Mouse (Mus musculus): ENCODE measurements around the gene Itpk1. TPM values are rescaled to one million over a fixed set of nuclear protein-coding genes. Genes with fewer than 3 reads are reported as not detected.
A peak's percentile ranks its signal among the peaks of the same experiment; 100 is the strongest.
"Not testable (repeated sequence)": the region's sequence is repeated elsewhere in the genome, so short reads cannot be mapped to it uniquely, and the experiment has no call there.

The Itpk1 gene
- total RNA-seq, 2 experiments from 2014 or later = 7.5 to 7.9 TPM

DNA sequence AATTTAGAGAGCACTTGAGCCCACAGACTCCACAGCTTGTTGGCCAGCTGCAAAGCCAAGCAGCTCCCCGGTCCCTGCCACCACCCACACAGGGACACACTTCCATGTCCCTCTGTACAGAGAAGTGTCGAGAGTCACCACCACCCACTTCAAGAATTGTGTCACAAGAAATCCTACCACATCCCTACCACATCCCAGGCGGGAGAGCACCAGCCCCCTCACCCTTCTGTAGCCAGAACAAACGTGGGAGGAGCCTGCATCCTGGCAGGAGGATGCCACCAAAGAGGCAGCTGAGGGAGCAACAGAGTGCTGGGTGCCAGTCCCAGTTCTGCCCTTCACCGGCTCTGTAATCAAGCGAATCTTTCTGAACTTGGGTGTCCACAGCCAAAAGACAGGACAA is 51.7 kb downstream of the Itpk1 start:
- no peak for DNase-seq

DNA sequence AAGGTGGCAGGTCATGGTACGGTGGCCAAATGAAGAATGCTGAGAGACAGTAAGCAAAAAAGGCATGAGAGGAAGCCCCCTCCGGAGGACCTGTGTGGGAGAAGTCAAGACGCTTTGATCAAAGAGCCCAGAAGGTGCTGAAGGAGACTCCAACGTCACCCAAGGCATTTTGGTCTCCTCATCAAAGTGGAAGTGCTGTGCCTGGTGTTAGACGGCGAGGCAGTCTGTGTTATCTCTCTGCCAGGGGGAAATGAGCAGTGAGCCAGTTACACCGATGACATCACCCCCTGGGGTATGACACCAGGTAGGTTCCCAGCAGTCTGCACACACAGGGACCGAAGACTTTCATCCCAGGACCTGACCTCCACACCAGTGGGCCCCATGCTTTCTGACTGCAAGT is 52.3 kb downstream of the Itpk1 start:
- no peak for DNase-seq

DNA sequence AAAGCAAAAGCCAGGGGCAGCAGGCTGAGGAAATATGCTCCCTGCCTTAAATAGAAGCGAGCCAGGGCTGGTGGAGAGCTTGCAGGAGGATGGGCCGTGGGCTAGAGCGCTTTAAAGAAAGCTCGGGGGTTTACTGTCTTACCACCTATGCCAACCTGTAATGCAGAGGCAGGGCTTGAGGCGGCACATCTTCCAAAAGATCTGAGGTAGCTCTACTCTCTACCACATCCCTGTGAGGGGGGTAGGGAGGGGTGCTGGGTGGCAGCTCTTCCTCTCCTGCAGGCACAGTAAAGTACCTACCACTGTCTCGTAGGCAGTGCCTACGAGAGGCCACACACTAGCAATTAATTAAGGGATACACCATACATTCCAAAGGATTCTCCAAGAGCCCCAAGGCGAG is 52.9 kb downstream of the Itpk1 start:
- no peak for DNase-seq

DNA sequence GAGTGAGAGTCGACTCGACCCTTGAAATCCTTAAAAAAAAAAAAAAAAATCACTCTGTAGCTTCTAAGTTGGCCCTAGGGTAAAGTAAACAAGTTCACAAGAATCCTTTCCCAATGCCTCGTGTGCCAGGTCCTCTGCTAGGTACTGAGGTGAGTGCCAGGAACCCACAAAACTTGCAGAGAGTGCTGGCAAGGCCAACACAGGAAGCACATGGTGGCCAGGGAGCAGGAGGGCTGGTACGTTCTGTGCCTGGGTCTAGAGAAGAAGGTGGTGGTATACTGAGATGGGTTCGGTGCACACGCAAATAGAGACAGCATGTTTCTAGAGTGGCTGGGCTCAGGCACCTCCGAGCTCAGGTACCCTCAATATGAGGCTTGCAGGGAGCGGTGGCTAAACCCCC is 53.3 kb downstream of the Itpk1 start:
- DNase-seq = no peak

DNA sequence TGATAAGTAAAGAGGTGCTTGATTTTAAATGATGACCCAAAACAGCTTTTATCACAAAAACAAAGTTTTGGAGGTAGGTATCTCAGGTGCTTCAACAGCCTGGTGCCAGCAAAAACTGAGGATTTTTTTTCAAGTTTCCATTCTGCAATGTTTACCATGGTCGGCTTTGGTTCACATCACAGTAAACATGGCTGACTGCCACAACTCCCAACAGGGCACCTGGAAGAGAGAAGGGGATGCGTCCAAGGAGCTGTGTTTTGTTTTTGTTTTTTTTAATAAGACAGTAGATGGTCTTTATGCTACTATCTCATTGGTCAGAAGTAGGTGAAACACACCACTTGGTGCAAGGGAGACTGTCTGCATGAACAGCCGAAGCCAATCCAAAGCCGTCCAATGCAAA is 54.1 kb downstream of the Itpk1 start:
- no peak for DNase-seq

DNA sequence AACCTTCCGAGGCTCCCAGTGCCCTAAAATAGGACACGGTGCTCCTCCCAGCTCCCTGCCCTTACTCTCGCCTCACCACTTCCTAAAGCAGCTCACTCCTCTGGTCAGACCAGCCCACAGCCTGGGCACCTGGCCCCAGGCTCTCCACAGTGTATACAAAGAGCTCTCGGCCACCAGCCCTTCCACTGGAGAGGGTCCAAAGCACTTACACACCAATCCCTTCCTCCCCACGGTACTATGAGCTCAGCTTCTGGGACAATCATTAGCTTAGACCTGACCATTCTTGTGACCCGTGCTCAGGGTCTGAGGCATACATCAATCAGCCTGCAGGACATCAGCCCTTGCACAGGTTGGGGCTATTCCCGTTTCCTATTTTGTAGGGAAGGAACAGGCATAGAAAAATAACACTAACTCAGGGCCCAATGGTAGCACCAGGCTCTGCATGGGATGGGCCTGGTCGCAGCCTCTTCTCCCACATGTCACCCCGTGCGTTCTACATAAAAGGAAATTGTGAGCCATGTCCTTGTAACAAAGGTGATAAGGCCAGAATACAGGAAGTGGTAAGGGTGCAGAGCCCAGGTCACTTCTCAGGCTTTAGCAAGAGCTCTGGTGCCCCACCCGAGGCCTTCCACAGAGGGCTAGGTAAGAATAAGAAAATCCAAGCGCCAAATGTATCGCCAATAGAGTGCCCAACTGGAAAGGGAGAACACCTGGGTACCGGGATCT is 56.7 kb downstream of the Itpk1 start:
- peak; percentile 35 for DNase-seq

DNA sequence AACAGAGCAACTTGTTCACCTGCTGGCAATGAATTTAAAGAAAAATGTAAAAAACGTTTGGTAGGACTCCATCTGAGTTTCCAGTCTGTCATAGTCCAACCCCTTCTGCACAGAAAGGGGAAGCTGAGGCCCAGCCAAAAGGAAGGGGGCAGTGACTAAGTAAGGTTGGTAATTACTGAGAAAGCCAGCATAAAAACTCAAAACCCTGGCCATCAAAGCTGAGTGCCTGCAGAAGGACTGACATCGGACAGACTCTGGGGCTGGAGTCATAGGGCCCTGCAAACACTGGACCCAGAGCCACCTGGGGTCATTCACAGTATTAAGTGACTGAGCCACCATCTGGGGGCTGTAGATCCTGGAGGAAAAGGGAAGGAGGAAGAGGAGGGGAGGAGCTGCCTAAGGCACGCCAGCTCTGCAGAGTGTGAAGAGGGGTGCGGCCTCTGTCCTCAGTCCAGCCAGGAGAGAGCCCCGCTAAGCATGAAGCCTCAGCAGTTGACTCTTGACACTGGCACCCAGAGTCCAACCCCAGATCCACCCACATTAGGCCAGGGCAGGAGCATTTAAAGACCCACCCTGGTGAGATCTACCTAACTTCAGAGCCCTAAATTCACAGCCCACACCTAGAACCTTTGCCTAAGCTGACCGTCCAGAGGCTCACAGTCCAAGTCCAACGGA is 58.0 kb downstream of the Itpk1 start:
- no peak for DNase-seq

DNA sequence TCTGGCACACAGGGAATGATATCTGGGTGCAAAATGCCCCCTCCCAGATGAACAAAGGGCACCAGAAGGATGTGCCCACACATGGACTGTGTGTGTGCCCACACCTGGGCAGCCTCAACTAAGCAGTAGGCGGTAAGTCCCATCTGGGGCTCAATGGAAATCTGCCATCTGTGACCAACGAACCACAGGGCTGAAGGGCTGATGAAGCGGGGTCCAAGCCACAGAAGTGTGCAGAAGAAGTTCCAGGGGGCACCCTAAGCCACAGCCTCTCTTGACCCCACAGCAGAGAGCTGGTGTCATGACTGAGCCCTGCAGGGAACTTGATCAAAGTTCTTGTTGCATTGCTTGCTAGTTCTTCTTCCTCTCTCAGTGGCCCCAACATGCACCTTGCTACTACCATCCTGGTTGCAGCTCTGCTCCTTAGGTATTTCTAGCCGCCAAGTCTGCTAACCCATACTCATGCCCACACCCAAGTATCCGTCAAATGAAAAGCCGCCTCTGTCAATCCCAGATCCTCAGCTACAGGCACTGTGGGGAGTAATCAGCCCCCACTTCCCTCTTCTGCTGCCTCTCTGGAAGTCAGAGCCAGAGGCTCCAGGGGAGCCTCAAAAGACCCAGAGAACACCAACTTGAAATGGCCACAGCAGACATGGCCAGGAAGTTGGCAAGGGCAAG is 58.7 kb downstream of the Itpk1 start:
- no peak for DNase-seq

DNA sequence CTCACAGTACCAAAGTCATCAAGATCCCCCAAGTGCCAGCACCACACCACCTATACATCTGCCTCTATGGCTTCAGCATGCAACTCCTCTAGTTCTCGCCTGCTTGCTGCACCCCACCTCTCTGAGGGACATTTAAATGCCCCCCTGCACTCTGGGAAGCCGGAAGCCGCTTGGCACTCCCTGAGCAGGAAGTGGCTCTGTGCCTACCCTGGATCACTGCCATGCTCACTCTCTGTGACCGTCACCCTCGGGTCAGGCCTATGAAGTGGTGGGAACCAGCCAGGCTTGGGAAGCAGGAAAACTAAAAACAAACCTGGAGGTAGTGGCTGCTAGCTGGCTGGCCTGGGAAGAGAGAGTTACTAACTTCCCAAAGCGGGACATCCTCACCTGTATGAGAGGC is 61.4 kb downstream of the Itpk1 start:
- peak; percentile 62 for DNase-seq

DNA sequence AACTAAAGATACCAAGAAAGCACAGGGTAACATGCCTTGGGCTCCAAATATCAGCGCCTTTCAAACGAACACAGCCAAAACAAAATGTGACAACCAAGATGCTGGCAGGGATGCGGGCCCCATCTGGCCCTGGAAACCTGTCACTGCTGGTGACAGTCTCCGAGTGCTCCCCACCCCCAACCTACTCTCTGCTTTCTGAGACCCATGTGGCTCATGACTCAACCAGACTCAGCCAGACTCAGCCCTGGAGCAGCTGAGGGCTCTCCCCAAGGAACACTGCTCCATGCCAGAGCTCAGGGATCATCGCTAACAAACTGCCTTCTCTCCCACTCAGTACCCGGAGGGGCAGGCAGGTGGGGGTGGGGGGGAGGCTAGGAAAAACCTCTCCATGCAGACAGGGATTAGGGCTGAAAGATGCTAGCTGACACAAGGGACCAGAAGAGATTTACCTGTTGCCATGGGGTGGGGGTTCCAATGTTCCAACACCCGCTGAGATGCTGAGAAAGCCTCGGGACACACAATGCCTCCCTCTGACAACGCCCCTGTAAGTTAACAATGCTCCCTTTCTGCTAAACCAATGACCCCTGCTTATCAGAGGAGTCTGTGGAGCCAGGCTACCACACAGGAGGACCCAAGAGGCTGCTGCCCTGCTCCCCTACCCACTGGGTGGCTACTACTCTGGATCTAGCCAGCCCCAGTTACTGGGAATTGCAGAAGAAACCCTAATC is 64.1 kb downstream of the Itpk1 start:
- DNase-seq = peak; percentile 34

DNA sequence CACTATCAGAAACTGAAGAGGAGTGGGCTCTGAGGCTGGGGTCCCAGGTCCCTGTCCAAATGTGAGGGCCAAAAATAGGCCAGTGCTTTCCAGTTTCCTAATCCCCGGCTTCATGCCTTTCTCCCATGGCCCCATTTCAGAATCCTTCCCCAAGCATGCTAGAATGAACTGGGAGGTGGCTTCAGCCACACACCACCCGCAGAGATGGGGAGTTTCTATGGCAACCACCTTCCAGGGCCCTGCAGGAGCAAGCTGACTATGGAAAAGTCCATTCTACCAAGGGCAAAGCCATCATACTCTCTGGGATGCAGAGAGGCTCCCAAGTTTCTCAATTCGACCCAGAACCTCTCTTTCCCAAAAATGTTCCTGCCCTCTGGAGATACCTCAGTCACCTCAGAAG is 65.9 kb downstream of the Itpk1 start:
- no peak for DNase-seq

DNA sequence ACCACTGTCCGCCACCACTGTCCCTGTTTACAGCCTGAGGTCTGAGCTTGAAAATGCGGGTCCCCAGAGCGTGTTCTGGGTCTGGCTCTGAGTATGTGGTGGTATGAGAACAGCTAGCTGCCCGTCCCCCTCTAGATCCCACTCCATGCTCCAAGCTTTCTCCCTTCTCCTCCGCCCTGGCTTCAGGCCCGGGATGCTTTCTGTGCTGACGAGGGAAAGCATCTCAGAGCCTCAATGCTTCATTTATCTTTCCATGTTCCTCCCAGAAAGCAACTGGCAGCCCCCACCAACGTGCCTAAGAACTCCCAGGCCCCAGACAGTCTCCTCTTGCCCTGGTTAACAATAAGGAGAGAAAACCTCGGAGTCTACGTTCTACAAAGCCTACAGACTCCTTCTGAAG is 67.5 kb downstream of the Itpk1 start:
- no peak for DNase-seq

DNA sequence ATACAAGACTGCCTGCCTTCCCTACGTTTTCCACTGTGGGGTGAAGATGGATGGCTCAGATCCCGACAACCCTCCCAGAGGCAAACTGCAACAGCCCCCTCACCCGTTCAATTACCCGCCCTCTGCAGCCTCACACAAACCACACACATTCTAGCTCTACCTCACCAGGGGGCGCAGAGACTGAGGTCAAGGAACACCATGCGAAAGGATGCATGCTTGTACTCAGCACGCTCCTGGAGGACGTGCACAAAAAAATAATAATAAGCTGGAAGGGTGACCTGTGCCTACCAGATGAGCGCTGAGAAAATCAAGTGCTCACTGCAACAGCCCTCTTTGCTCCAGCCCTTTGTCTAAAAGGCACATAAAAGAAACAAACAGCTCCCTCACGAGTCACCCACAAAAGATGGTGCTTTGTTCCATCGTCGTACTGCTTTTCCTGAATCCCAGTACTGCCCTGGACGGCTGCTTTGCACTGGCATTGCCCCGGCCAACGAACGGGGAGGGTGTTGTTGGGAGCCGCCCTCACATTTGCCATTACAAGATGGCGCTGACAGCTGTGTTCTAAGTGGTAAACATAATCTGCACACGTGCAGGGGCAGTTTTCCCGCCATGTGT is 70.2 kb downstream of the Itpk1 start:
- DNase-seq = no peak

DNA sequence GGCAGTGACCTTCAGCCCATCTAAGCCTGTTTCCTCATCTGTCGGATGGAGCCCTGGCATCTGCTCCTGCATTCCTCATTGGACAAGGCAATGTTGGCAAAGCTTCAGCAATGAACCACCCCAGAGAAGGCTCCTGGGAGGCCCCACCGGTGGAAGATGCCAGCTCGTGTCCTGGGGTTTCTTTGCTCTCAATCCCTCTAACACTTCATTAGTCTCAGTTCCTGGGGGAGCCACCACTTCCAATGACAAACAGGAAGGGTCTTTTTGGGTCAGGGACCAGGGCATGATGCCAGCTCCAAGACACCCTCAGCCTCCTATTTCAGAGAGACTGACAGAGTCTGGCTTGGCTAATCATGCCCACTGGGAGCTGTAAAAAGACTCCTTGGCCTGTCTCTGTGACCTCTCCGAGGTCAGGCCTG is 71.6 kb downstream of the Itpk1 start:
- no peak for DNase-seq

DNA sequence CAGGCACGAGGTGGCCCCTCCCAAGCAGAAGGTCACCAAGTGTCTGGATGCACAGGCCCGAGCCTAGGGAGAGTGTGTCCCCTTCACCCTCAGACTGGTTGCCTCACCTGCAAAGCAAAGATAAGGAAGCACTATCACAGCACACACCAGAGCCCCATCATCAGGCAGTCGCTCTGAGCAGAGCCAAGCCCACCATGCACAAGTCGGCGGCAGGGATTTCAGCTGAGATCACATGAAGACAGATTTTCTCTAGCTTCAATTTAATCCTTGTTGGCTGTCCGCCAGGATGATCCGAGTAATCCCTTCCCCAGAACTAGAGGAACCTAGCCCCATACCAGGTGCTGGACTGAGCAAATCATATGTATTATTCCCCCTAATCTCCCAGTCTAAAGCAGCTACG is 73.0 kb downstream of the Itpk1 start:
- no peak for DNase-seq

DNA sequence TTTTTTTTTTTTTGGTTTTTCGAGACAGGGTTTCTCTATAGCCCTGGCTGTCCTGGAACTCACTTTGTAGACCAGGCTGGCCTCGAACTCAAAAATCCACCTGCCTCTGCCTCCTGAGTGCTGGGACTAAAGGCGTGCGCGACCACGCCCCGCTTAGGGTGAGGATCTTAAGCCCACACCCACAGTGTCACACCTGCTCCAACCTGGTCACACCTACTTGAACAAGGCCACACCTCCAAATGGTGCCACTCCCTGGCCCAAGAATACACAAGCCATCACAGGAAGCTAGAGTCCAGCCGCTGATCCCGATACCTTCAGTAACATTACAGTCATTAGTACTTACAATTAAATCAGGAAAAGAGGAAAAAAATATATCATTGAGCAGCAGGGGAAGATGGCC is 74.3 kb downstream of the Itpk1 start:
- DNase-seq = not testable (repeated sequence)

DNA sequence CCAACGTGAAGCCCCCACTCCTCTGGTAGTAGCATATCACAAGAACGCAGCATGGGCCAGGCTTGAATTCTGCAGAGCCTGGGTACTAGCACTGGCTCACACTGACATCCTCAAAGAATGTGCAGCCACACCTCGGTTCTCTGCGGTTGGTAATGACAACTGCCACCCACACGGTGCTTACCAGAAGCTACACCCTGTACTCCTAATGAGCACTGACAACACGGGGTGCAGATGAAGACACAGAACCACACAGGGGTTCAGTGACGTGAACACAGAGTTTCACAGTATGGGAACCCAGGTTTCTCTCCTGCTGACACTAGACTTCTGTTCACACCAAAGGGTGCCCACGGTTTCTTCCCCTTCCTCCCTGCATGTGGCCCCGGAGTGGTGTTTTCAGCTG is 76.5 kb downstream of the Itpk1 start:
- no peak for DNase-seq

DNA sequence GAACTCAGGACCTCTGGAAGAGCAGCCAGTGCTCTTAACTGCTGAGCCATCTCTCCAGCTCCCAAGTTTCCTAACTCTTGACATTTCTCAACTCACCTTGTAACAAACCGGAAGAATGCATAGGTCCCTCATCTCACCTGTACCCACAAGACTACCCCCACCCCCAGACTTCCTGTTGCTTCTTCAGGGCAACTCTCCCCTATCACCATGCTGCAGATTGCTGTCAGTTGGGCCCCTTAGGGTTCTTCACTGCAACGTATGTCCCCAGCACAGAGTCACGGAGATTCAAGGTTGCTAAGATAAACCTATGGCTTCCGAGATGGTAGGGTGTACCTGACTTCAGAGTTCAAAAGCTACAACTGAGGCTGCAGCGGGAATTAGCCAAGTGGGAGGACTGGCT is 77.2 kb downstream of the Itpk1 start:
- no peak for DNase-seq

DNA sequence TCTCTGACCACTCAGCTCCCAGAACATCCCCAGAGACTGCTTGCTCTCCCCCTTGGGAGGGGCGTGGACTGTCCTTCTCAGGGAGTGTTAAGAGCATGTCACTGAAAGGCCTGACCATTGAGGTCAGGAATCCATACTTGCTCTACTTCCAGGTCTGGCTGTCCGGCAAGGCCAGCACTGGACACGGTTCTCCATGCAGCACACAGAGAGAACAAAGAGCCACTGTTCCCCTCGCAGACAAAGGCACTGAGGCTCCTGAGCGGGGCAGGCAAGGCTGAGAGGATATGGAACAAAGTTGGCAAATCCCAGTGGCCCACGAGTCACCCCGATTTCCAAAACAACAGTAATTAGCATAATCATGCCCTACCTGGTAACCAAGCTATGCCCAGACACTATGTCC is 77.9 kb downstream of the Itpk1 start:
- DNase-seq = no peak

DNA sequence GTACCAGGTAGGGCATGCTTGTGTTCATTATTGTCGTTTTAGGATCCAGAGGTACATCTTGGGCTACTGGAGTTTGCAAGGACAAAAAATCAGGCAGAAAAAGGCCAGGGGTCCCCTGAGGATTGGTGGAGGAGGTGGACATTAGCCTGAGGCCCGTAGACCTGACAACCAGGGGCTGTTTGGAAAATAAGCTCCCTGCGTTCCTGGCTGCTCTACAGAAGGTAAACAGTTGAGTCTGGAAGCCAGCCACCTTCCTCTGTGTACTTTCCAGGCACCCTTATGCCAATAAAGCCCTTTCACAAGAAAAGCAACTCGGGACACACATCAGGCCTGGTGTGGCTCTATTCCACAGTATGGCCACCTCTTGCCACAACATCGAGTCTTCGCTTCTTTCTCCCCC is 79.0 kb downstream of the Itpk1 start:
- no peak for DNase-seq

DNA sequence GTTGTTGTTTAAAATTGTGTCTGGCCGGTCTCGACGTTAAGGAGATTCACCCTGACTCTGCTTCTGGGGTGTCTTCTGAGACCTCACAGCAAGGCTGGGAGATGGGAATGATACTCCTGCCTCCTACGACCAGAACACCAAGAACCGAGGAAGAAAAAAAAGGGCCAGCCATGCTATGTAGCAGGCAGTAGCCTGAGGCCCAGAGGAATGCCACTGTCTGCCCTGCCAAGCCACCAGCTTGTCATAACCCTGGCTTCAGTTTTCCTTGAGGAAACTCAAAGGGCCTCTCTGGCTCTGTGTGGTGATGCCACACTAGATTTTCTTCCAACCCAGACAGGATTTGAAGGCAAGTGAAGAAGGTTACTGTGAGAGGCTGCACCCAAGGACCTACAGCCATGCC is 79.6 kb downstream of the Itpk1 start:
- no peak for DNase-seq

DNA sequence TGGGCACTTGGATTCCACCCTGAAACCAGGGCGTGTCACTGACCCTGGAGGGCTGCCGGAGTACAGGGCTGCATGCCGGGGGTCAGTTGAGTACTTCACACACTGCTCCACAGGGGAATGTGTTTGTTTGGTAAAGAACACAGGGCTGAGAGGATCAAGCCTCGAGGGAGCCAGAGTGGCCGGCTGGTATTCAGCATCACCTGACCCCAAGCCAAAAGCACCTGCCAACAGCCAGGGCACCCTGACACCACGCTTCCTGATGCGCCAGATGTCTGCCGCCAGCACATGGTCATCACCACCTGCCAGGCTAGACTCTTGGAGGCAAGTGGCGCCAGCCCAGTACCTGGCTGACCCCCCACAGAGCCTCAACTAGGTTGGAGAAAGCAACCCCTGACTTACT is 80.9 kb downstream of the Itpk1 start:
- no peak for DNase-seq

All from heart, postnatal 4 days (tissue).